Mouse (Mus musculus): ENCODE results near the gene Rtn2.

The Rtn2 gene

GRCm38 (mm10) chr7:19301461-19302263, 19.2 kb downstream of the Rtn2 start:
- DNase-seq (ENCODE audit: extremely low spot score), result no peak

GRCm38 (mm10) chr7:19302264-19303045, 20.0 kb downstream of the Rtn2 start:
- no peak for DNase-seq (ENCODE audit: extremely low spot score)

- DNase-seq (ENCODE audit: extremely low spot score), result no peak
Measured at GRCm38 (mm10) chr7:19303046-19303305, 20.6 kb downstream of the Rtn2 start.

GRCm38 (mm10) chr7:19303770-19304169, 21.3 kb downstream of the Rtn2 start:
- peak; percentile 88 for DNase-seq (ENCODE audit: extremely low spot score)

- no peak for DNase-seq (ENCODE audit: extremely low spot score)
Measured at GRCm38 (mm10) chr7:19304501-19305412, 22.3 kb downstream of the Rtn2 start.

GRCm38 (mm10) chr7:19305413-19305735, 22.9 kb downstream of the Rtn2 start:
- no peak for DNase-seq (ENCODE audit: extremely low spot score)

GRCm38 (mm10) chr7:19305796-19306765, 23.7 kb downstream of the Rtn2 start:
- DNase-seq (ENCODE audit: extremely low spot score), result no peak

GRCm38 (mm10) chr7:19306819-19307738, 24.7 kb downstream of the Rtn2 start:
- no peak for DNase-seq (ENCODE audit: extremely low spot score)

GRCm38 (mm10) chr7:19307739-19308453, 25.5 kb downstream of the Rtn2 start:
- no peak for DNase-seq (ENCODE audit: extremely low spot score)

- DNase-seq (ENCODE audit: extremely low spot score), result peak; percentile 98
Measured at GRCm38 (mm10) chr7:19308454-19309277, 26.2 kb downstream of the Rtn2 start.

- no peak for DNase-seq (ENCODE audit: extremely low spot score)
Measured at GRCm38 (mm10) chr7:19309278-19309883, 27.0 kb downstream of the Rtn2 start.

GRCm38 (mm10) chr7:19309884-19310641, 27.6 kb downstream of the Rtn2 start, which contains the start of gene Fosb:
Gene Fosb, minus strand, starts transcription at chr7:19310051.
- DNase-seq (ENCODE audit: extremely low spot score), result peak; percentile 96

- DNase-seq (ENCODE audit: extremely low spot score), result no peak
Measured at GRCm38 (mm10) chr7:19311991-19312390, 29.6 kb downstream of the Rtn2 start.

- DNase-seq (ENCODE audit: extremely low spot score), result no peak
Measured at GRCm38 (mm10) chr7:19314033-19314432, 31.6 kb downstream of the Rtn2 start.

GRCm38 (mm10) chr7:19316451-19317161, 34.2 kb downstream of the Rtn2 start:
- DNase-seq (ENCODE audit: extremely low spot score), result no peak

- no peak for DNase-seq (ENCODE audit: extremely low spot score)
Measured at GRCm38 (mm10) chr7:19318201-19318600, 35.8 kb downstream of the Rtn2 start.

GRCm38 (mm10) chr7:19318676-19319075, 36.3 kb downstream of the Rtn2 start:
- no peak for DNase-seq (ENCODE audit: extremely low spot score)

All from embryo, embryonic 9.5 days (tissue).